8 mouse cellular contexts compared by ENCODE assay signal in the genomic region with DNA sequence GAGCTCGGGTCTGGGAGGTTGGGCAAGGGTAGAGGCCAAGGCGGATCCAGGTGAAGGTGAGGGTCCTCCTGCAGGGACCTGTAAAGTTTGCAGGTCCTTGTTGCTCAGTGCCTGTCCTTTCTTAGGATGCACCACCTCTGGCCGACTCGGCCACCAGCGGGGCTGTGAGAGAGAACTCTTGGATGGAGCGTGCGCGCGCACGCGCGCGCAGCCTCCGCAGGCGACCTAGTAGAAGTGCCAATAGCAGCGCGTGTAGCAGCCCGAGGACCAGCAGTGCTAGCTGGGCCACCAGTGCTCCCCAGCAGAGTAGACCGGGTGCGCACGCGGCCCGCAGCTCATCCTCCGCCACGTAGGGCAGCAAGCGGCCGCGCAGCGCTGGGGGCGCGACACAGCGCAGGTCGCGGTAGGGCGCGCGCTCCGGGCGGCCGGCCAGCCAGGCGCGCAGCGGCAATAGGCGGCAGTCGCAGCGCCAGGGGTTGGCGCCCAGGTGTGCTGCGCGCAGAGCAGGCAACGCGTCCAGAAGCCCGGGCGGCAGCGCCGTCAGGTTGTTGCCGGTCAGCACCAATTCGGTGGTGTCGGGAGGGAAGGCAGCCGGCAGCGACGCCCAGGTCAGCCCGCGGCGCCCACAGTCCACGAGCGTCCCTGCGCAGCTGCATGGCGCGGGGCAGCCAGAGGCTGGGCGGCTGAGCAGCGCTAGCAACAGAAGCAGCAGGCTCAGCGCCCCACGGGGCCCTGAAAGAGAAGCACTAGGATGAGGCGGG. TPM values are rescaled to one million over a fixed set of nuclear protein-coding genes. Genes with fewer than 3 reads are reported as not detected.
DNase-seq lines count a peak whose midpoint lies in the region; ATAC-seq and TF ChIP-seq lines count a peak whose summit lies in the region.

No protein-coding gene starts in this region.

- H3K4me1 ChIP-seq in heart, embryonic 10.5 days: peaks cover 43% of the 10 kb centered on the region
- peaks cover 8% of the 10 kb centered on the region for H3K4me1 ChIP-seq in forebrain, embryonic 14.5 days (ENCODE audit: control insufficient read depth, insufficient read depth, low read length)
- H3K4me1 ChIP-seq in intestine, postnatal 0 days (replicated peaks; ENCODE audit: control insufficient read depth, insufficient read depth, low read length): no peaks in the 10 kb centered on the region; the same call in 1 of the 2 replicates
- H3K4me1 ChIP-seq in midbrain, embryonic 12.5 days: peaks cover 23% of the 10 kb centered on the region

- no peak for DNase-seq in heart, embryonic 10.5 days (ENCODE audit: low spot score)
- no peak for DNase-seq in heart, postnatal 36 days
- DNase-seq in adrenal gland, postnatal 36 days: peak; percentile 7 to 25
- peak; percentile 66 for DNase-seq in forebrain, embryonic 14.5 days (ENCODE audit: low spot score)
- DNase-seq in adipocyte (ENCODE audit: low spot score): no peak
- DNase-seq in gastrocnemius, postnatal 14 days: no peak

- H3K36me3 ChIP-seq in heart, embryonic 10.5 days: peaks cover 11% of the 10 kb centered on the region
- peaks cover 48% of the 10 kb centered on the region for H3K36me3 ChIP-seq in forebrain, embryonic 14.5 days (ENCODE audit: control insufficient read depth, insufficient read depth, low read length)
- peaks cover 38% of the 10 kb centered on the region for H3K36me3 ChIP-seq in intestine, postnatal 0 days (ENCODE audit: control insufficient read depth, insufficient read depth)
- peaks cover 30% of the 10 kb centered on the region for H3K36me3 ChIP-seq in midbrain, embryonic 12.5 days

- peak overlapping the region; percentile 67 for H3K4me3 ChIP-seq in heart, embryonic 10.5 days
- peak overlapping the region; percentile 31 for H3K4me3 ChIP-seq in forebrain, embryonic 14.5 days (ENCODE audit: low read depth, low read length)
- H3K4me3 ChIP-seq in intestine, postnatal 0 days (ENCODE audit: low read depth, low read length): peak overlapping the region; percentile 37
- H3K4me3 ChIP-seq in midbrain, embryonic 12.5 days: peak overlapping the region; percentile 44

- under 1% methylated on average over 74 of the region's 74 CpGs for WGBS in heart, embryonic 10.5 days
- 2% methylated on average over 52 of the region's 74 CpGs for WGBS in forebrain, embryonic 14.5 days
- WGBS in intestine, postnatal 0 days: 7% methylated on average over 72 of the region's 74 CpGs
- WGBS in midbrain, embryonic 12.5 days: under 1% methylated on average over 72 of the region's 74 CpGs

- peak; percentile 36 for ATAC-seq in forebrain, embryonic 14.5 days
- 0 out of 2 replicates have a peak, but pooled peaks have one; percentile 1 for ATAC-seq in intestine, postnatal 0 days
- ATAC-seq in midbrain, embryonic 12.5 days (ENCODE audit: low FRiP score, low read depth): peak; percentile 13; the same call in 1 of the 2 replicates

- peak overlapping the region; percentile 46 for H3K9ac ChIP-seq in forebrain, embryonic 14.5 days (ENCODE audit: low read length)
- no peak overlapping the region for H3K9ac ChIP-seq in intestine, postnatal 0 days (ENCODE audit: low read depth, low read length)
- peak overlapping the region; percentile 50; the same call in 1 of the 2 replicates for H3K9ac ChIP-seq in midbrain, embryonic 12.5 days (replicated peaks)

- H3K9me3 ChIP-seq in heart, embryonic 10.5 days: no peaks in the 10 kb centered on the region
- no peaks in the 10 kb centered on the region for H3K9me3 ChIP-seq in forebrain, embryonic 14.5 days (replicated peaks; ENCODE audit: control insufficient read depth, low read length)
- H3K9me3 ChIP-seq in intestine, postnatal 0 days (ENCODE audit: control insufficient read depth): no peaks in the 10 kb centered on the region
- H3K9me3 ChIP-seq in midbrain, embryonic 12.5 days: no peaks in the 10 kb centered on the region

- H3K27ac ChIP-seq in heart, embryonic 10.5 days: peak overlapping the region; percentile 54; the same call in 1 of the 2 replicates
- H3K27ac ChIP-seq in forebrain, embryonic 14.5 days (ENCODE audit: low read depth, low read length): no peak overlapping the region
- no peak overlapping the region for H3K27ac ChIP-seq in intestine, postnatal 0 days (ENCODE audit: low read depth, low read length)
- no peak overlapping the region for H3K27ac ChIP-seq in midbrain, embryonic 12.5 days (replicated peaks)

- H3K27me3 ChIP-seq in heart, embryonic 10.5 days (ENCODE audit: insufficient read depth, poor library complexity, severe bottlenecking): peaks cover 100% of the 10 kb centered on the region
- H3K27me3 ChIP-seq in forebrain, embryonic 14.5 days (replicated peaks; ENCODE audit: control insufficient read depth, insufficient read depth, low read length): peaks cover 80% of the 10 kb centered on the region
- peaks cover 44% of the 10 kb centered on the region for H3K27me3 ChIP-seq in intestine, postnatal 0 days (replicated peaks; ENCODE audit: control insufficient read depth, insufficient read depth, low read length)
- peaks cover 98% of the 10 kb centered on the region for H3K27me3 ChIP-seq in midbrain, embryonic 12.5 days

- peak overlapping the region; percentile 69 for H3K4me2 ChIP-seq in forebrain, embryonic 14.5 days (ENCODE audit: low read length)
- peak overlapping the region; percentile 74 for H3K4me2 ChIP-seq in intestine, postnatal 0 days (replicated peaks; ENCODE audit: low read depth)
- H3K4me2 ChIP-seq in midbrain, embryonic 12.5 days (replicated peaks): peak overlapping the region; percentile 66

- intact Hi-C loops in heart, postnatal 36 days (cut with DNase I): no loop called here
- intact Hi-C loops in gastrocnemius, postnatal 14 days (cut with DNase I; ENCODE audit: low total_unique reads): no loop called here

- TF ChIP-seq CTCF in intestine, postnatal 0 days (IDR thresholded peaks at IDR 0.05; ENCODE audit: low read depth): no peak

RNA-seq across cellular contexts. Expression of a gene that starts 1.4 kb away (rescaled TPM):
- polyA plus RNA-seq in heart, embryonic 10.5 days (2016; fragmentation: Nextera tagmentation; extraction: Ambion mirVana): 6.0 and 7.4 TPM in 2 replicates
- 1 to 10 TPM; 1.2 TPM for total RNA-seq in heart, postnatal 36 days (2021)
- under 1 TPM in 1 of 2 experiments, not detected in 1; 0.60 TPM for total RNA-seq in adrenal gland, postnatal 36 days (2021)
- 9.6 and 10.3 TPM in 2 replicates for polyA plus RNA-seq in forebrain, embryonic 14.5 days (2014; fragmentation: Nextera tagmentation; extraction: Ambion mirVana)
- 1.6 and 2.4 TPM in 2 replicates for polyA plus RNA-seq in intestine, postnatal 0 days (2015; fragmentation: Nextera tagmentation; extraction: Ambion mirVana)
- 7.0 and 8.5 TPM in 2 replicates for polyA plus RNA-seq in midbrain, embryonic 12.5 days (2016; fragmentation: Nextera tagmentation; extraction: Ambion mirVana)
- not detected for total RNA-seq in gastrocnemius, postnatal 14 days (2021)

RNA-seq across cellular contexts. Expression of a gene that starts 5.4 kb away (rescaled TPM):
- 0.26 and 1.1 TPM in 2 replicates for polyA plus RNA-seq in heart, embryonic 10.5 days (2016; fragmentation: Nextera tagmentation; extraction: Ambion mirVana)
- 1 to 10 TPM in 1 of 2 experiments, under 1 TPM in 1; 0.60 to 1.6 TPM for total RNA-seq in heart, postnatal 36 days (2021)
- total RNA-seq in adrenal gland, postnatal 36 days (2021): 1 to 10 TPM; 1.1 to 4.9 TPM
- polyA plus RNA-seq in forebrain, embryonic 14.5 days (2014; fragmentation: Nextera tagmentation; extraction: Ambion mirVana): 5.7 and 8.2 TPM in 2 replicates
- polyA plus RNA-seq in intestine, postnatal 0 days (2015; fragmentation: Nextera tagmentation; extraction: Ambion mirVana): 0.34 and 1.4 TPM in 2 replicates
- polyA plus RNA-seq in midbrain, embryonic 12.5 days (2016; fragmentation: Nextera tagmentation; extraction: Ambion mirVana): 10.9 and 13.5 TPM in 2 replicates
- 1 to 10 TPM; 1.0 to 1.7 TPM for total RNA-seq in gastrocnemius, postnatal 14 days (2021)

RNA-seq across cellular contexts. Expression of a gene that starts 9.0 kb away (rescaled TPM):
- polyA plus RNA-seq in heart, embryonic 10.5 days (2016; fragmentation: Nextera tagmentation; extraction: Ambion mirVana): 4.3 and 11.7 TPM in 2 replicates
- 1 to 10 TPM; 3.7 to 3.8 TPM for total RNA-seq in heart, postnatal 36 days (2021)
- total RNA-seq in adrenal gland, postnatal 36 days (2021): 10 to 100 TPM in 1 of 2 experiments, 1 to 10 TPM in 1; 9.6 to 10.9 TPM
- polyA plus RNA-seq in forebrain, embryonic 14.5 days (2014; fragmentation: Nextera tagmentation; extraction: Ambion mirVana): 138 and 177 TPM in 2 replicates
- polyA plus RNA-seq in intestine, postnatal 0 days (2015; fragmentation: Nextera tagmentation; extraction: Ambion mirVana): 24.7 and 25.4 TPM in 2 replicates
- polyA plus RNA-seq in midbrain, embryonic 12.5 days (2016; fragmentation: Nextera tagmentation; extraction: Ambion mirVana): 81.6 and 84.4 TPM in 2 replicates
- total RNA-seq in gastrocnemius, postnatal 14 days (2021): 1 to 10 TPM; 6.0 to 8.4 TPM

RNA-seq across cellular contexts. Expression of a gene that starts 30.3 kb away (rescaled TPM):
- polyA plus RNA-seq in heart, embryonic 10.5 days (2016; fragmentation: Nextera tagmentation; extraction: Ambion mirVana): 1.00 and 6.9 TPM in 2 replicates
- total RNA-seq in heart, postnatal 36 days (2021): 1 to 10 TPM in 1 of 2 experiments, under 1 TPM in 1; 0.51 to 2.2 TPM
- total RNA-seq in adrenal gland, postnatal 36 days (2021): under 1 TPM in 1 of 2 experiments, not detected in 1; 0.20 TPM
- 0.48 and 0.64 TPM in 2 replicates for polyA plus RNA-seq in forebrain, embryonic 14.5 days (2014; fragmentation: Nextera tagmentation; extraction: Ambion mirVana)
- 0.93 and 1.0 TPM in 2 replicates for polyA plus RNA-seq in intestine, postnatal 0 days (2015; fragmentation: Nextera tagmentation; extraction: Ambion mirVana)
- 1.4 and 2.0 TPM in 2 replicates for polyA plus RNA-seq in midbrain, embryonic 12.5 days (2016; fragmentation: Nextera tagmentation; extraction: Ambion mirVana)
- total RNA-seq in gastrocnemius, postnatal 14 days (2021): 1 to 10 TPM in 1 of 2 experiments, under 1 TPM in 1; 0.78 to 3.1 TPM

Comparison
In these comparisons a context has a peak if more than half of its experiments do, and no peak if none do; other contexts are left out.
1. DNase-seq: peak in adrenal gland, postnatal 36 days (2 of 2) and forebrain, embryonic 14.5 days (single experiment); none in heart, embryonic 10.5 days (single experiment), heart, postnatal 36 days (0 of 2), adipocyte (single experiment) and gastrocnemius, postnatal 14 days (single experiment).
2. Peak in every context shown above with its lines, with median percentiles within 50 percentile points of each other: H3K4me3 ChIP-seq, ATAC-seq and H3K4me2 ChIP-seq.